Mouse (Mus musculus) bone marrow macrophage, adult 2 months (primary cell): ENCODE results near the gene Ears2.

Experiments used
- CTCF ChIP-seq: IDR thresholded peaks from 2 replicates; pipeline ENCODE4 v1.5.1; 2012; ENCODE audit warnings: low read depth, mild to moderate bottlenecking, low read length, moderate library complexity
- POLR2A ChIP-seq: IDR thresholded peaks from 2 replicates; pipeline ENCODE4 v1.6.1; 2012; ENCODE audit warnings: mild to moderate bottlenecking, low read depth, low read length, borderline replicate concordance

DNA sequence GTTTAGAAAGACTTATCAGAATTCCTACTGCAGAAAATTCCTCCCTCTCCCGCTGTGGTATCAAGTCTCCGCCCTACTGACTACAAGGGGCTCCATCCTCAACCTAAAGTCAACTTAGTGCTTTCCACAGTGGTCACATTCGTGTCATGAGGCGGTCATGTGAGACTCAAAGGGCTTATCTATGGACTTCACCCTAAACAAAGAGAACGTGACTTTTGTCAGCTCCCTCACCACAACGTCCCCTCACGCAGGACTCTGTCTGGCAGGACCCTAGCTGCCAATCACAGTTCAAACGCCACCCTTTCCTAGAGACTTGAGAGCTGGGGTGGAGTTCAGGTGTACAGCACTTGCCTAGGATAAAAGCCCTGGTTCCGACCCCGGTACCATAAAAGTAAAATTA is 54.1 kb downstream of the Ears2 start:
- TF ChIP-seq CTCF: no peak
- TF ChIP-seq POLR2A: no peak
